Mouse (Mus musculus): ENCODE data around the gene Rhot2.
"Not testable (repeated sequence)": the region's sequence is repeated elsewhere in the genome, so short reads cannot be mapped to it uniquely, and the experiment has no call there.

The Rhot2 gene

GRCm38 (mm10) chr17:25875171-25876136 is 30.8 kb upstream of the Rhot2 start:
- intact Hi-C loops (cut with DNase I) = no loop called here

- intact Hi-C loops (cut with DNase I) = no loop called here
Measured at GRCm38 (mm10) chr17:25874721-25875170, 30.1 kb upstream of the Rhot2 start, which contains the start of gene Mettl26. Gene Mettl26 (plus strand): TSS chr17:25875074.

- intact Hi-C loops (cut with DNase I) = no loop called here
Measured at GRCm38 (mm10) chr17:25874148-25874720, 29.6 kb upstream of the Rhot2 start.

DNA sequence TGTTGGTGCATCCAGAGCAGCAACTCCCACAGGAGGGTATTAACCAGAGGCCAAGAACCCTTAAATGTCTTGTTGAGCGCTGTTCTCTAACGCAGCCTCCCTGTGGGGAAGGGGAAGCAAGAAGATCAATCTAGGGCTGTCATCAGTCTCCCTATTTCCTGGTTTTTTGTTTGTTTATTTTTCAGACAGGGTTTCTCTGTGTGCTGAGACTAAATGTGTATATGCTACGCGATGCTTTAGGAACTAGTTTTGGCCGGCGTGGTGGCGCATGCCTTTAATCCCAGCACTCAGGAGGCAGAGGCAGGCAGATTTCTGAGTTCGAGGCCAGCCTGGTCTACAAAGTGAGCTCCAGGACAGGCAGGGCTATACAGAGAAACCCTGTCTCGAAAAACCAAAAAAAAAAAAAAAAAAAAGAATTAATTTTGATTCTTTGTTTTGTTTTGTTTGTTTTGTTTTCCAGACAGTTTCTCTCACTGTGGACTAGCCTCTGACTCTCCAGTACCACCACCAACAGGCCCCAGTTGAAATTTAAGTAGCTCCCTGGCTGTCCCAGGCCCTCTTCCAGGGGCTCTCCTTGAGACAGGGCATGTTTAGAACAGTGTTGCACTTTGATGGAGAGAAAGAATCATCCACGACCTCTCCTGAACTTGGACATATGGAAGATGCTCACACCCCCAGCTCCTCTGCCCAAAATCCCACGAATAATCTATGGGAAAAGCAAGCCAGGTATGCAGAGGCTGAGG is 28.9 kb upstream of the Rhot2 start:
- intact Hi-C loops (cut with DNase I) = no loop called here

DNA sequence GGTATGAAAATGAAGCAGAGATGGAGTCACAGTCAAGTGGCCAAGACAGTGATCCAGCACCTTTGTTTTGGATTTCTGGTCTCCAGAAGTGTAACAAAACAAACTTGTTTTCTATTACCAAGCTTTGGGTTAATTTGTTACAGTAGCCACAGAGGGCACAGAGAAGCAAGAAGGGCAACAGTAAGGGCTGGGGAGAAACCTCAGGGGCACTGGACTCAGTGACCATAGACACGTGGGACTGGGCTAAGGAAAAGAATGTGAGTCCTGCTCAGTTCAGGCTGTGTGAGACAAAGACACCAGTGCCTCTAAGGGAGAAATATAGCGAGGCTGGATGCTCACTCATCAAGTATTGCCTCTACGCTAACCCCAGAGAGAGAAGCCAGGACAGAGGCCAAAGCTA is 28.0 kb upstream of the Rhot2 start:
- intact Hi-C loops (cut with DNase I) = no loop called here

DNA sequence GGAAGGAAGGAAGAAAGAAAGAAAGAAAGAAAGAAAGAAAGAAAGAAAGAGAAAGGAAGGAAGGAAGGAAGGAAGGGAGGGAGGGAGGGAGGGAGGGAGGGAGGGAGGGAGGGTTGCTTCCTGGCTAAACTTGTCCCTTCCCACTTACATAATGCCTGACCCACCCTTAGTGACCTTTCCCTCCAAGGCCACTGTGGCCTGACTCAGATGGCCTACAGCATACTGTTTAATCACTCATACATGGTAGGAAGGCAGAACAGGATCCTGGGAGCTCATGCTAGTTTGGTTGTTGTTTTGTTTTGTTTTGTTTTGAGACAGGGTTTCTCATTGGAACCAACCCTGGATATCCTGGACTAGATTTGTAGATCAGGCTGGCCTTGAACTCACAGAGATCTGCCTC is 26.9 kb upstream of the Rhot2 start:
- intact Hi-C loops (cut with DNase I) = not testable (repeated sequence)

GRCm38 (mm10) chr17:25869954-25870353 is 25.3 kb upstream of the Rhot2 start:
- intact Hi-C loops (cut with DNase I) = no loop called here

DNA sequence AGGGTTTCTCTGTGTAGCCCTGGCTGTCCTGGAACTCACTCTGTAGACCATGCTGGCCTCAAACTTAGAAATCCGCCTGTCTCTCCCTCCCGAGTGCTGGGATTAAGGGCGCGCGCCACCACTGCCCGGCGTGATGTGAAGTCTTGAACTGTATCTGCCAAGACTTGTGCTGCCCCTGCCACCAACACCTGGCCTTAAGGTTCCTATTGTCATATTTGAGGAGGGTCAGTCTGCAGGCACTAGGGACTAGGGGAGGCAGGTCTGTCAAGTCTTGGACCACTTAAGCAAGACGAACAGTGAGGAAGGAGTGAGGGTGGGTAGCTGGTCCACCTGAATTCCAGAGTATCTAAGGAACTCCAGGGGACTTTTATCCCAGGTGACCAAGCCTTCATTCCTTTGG is 24.8 kb upstream of the Rhot2 start:
- intact Hi-C loops (cut with DNase I) = no loop called here

GRCm38 (mm10) chr17:25868601-25869191 is 24.0 kb upstream of the Rhot2 start, which contains the start of gene Mcrip2:
Gene Mcrip2 (minus strand): TSS chr17:25868764.
- intact Hi-C loops (cut with DNase I) = no loop called here

DNA sequence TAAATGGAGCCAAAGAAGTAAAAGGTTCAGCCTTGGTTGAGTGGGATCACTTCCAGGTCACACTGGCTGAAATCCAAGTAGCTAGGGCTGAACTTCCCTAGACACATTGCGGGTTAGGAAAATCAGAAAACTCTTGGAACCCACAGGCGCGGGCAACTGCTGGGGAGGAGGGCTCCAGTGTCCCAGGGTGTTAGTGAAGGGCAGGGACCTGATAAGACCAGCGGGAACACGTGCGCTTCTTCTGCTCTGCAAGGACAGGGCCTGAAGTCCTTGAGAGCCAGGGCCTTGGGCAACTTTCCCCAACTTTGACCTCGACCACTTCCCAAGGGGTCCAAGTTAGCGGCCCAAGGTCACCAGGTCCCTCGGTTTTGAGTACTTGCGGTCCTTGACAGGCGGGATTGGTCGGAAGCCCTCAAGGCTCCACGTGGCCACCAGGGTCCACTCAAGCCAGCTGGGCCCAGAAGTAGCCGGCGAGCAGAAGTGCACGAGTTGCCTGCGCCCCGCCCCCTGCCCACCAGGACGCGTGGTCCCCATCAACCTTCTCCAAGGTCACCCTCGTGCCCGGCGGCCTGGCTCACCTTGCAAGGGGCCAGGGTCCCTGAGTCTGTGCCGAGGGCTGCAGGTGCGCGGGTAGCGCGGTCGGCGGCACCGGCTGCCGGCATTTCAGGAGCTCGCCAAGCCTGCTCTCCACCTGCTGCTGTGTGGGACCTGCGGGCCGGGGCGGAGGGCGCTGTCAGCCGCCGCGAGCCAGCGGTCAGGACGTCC is 23.4 kb upstream of the Rhot2 start:
- intact Hi-C loops (cut with DNase I) = loop anchor here (2.0 kb wide), 1 partner anchor 31 kb away; the partner anchor contains the start of gene Rhbdl1

GRCm38 (mm10) chr17:25867509-25867835 is 22.8 kb upstream of the Rhot2 start:
- intact Hi-C loops (cut with DNase I) = loop anchor here (2.0 kb wide), 1 partner anchor 31 kb away; the partner anchor contains the start of gene Rhbdl1

- intact Hi-C loops (cut with DNase I) = loop anchor here (2.0 kb wide), 1 partner anchor 29 kb away; the partner anchor contains the start of gene Rhbdl1
Measured at GRCm38 (mm10) chr17:25866172-25866571, 21.5 kb upstream of the Rhot2 start.

GRCm38 (mm10) chr17:25865288-25865687 is 20.6 kb upstream of the Rhot2 start:
- intact Hi-C loops (cut with DNase I) = no loop called here

GRCm38 (mm10) chr17:25864311-25864710 is 19.7 kb upstream of the Rhot2 start:
- intact Hi-C loops (cut with DNase I) = no loop called here

- intact Hi-C loops (cut with DNase I) = no loop called here
Measured at GRCm38 (mm10) chr17:25863681-25864080, 19.0 kb upstream of the Rhot2 start.

- intact Hi-C loops (cut with DNase I) = no loop called here
Measured at GRCm38 (mm10) chr17:25861704-25862612, 17.3 kb upstream of the Rhot2 start.

DNA sequence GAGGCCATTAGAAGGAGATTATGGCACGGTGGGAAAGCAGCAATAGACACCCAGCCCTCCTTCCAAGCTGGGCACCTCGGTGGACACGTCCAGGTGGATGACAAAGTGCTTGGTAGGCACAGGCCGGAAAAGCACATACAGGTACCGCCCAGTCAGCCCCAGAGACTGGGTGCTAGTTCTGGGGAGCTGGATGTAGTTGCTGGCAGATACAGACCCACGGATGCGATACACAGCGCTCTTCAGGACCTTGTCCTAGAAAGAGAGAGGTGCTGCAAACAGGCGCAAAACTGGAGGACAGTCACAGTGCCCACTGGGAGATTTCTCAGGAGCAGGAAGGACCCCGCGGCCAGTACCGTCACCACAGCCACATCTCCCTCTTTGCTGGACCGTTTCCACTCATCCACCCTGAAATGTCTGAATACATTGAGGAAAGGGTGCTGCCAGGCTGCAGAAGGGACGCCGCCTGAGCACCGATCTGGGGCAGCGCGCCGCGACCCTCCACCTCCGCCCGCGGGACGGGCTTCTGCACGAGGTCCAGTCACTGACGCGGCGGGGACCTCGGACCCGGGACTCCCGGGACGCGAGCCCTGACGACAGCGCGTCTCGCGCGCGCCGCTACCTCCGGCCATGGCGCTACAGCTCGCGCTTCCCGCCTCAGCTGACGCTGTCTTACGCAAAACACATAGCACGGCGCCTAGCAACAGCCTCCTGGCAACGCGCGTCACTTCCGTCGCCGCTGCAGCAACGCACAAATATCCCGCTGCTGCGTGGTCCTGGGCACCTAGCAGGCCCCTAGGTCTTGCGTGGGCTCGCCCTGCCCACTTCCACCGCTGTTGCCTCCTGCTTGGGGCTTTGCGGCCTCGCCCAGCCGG is 16.4 kb upstream of the Rhot2 start, which contains the start of gene Wdr90:
Gene Wdr90 (minus strand): TSS at position 670 of the 872 bp plus-strand sequence.
- intact Hi-C loops (cut with DNase I) = no loop called here

- intact Hi-C loops (cut with DNase I) = no loop called here
Measured at GRCm38 (mm10) chr17:25860229-25860628, 15.6 kb upstream of the Rhot2 start.
